Mouse (Mus musculus): ENCODE data around the gene Ascl5.

Gene Ascl5

DNA sequence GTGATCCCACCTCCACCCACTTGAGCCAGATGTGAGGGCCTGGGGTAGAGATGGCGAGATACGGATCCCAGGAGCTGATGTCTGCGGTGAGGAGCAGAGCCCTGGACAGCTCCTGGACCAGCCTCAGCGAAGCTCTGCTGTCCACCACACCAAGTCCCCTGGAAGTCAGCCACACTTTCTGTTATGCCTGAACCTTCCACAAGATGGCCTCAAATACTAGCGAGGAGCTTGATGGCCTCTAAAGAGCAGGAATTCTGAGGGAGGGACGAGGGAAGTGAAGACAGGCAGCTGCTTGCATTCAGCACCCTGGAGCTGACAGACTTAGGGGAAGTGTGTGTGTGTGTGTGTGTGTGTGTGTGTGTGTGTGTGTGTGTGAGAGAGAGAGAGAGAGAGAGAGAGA is 861 bp downstream of the Ascl5 start:
- peak; percentile 76 for DNase-seq (ENCODE audit: low read depth, low spot score)

GRCm38 (mm10) chr1:136052547-136052946 is 1.9 kb downstream of the Ascl5 start, which contains the start of gene Cacna1s:
Gene Cacna1s, plus strand, starts transcription at chr1:136052750.
- no peak for DNase-seq (ENCODE audit: low read depth, low spot score)

GRCm38 (mm10) chr1:136055771-136056170 is 5.2 kb downstream of the Ascl5 start:
- no peak for DNase-seq (ENCODE audit: low read depth, low spot score)

- no peak for DNase-seq (ENCODE audit: low read depth, low spot score)
Measured at GRCm38 (mm10) chr1:136058594-136058993, 8.0 kb downstream of the Ascl5 start.

GRCm38 (mm10) chr1:136061041-136061789 is 10.6 kb downstream of the Ascl5 start:
- no peak for DNase-seq (ENCODE audit: low read depth, low spot score)

DNA sequence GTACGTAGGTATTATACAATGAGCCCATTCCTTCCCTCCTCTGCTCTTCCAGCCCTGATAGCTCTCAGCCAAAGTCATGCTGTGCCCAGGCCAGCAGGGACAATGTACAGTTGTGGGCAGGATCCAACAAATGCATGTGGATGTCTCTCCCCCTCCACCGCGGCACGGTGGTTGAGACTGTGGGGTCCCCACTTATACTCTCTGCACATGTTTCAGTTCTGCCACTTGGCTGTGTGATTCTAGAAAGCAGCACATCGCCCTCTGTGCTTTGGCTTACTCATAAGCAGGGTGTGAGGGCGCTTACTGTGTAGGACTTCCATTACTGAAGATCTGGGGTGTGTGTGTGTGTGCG is 11.2 kb downstream of the Ascl5 start:
- DNase-seq (ENCODE audit: low read depth, low spot score), result no peak

DNA sequence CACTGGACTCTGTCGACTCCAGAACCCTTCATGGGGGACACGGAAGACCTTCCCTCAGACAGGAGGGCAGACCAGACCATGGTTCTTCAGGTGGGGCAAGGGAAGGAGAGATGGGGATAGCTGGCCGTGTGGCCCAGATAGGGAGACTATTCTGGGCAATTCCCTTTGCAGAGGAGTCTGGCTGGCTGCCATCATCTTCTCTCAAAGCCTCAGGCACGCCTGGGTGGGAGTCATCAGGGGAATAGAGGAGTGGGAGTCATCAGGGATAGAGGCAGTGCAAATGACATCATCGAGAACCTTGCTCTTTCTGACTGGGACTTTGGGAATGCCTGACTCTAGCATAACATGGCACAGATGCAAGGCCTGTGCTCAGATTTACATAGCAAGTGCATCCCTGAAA is 13.4 kb downstream of the Ascl5 start:
- DNase-seq (ENCODE audit: low read depth, low spot score), result no peak

- DNase-seq (ENCODE audit: low read depth, low spot score), result no peak
Measured at GRCm38 (mm10) chr1:136066621-136067020, 16.0 kb downstream of the Ascl5 start.

- no peak for DNase-seq (ENCODE audit: low read depth, low spot score)
Measured at GRCm38 (mm10) chr1:136067579-136067978, 17.0 kb downstream of the Ascl5 start.

DNA sequence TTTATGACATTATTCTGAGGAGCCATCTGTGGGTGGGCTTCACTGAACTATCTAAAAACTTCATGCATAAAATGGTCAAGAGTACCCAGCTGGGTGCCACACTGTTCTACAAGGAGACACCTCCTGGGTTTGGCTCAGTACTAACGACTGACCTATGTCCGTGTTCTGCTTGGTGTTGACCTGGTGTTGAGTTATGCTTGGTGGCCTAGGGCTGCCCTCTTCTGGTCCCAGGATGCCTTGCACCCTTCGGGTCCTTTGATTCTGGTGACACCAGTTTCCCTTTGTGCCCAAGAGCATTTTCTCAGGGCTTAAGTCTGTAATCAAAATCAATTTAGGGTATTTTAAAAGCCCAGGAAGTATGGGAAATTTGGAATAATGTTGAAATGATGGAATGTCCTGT is 25.5 kb downstream of the Ascl5 start:
- DNase-seq (ENCODE audit: low read depth, low spot score), result peak; percentile 16

- DNase-seq (ENCODE audit: low read depth, low spot score), result no peak
Measured at GRCm38 (mm10) chr1:136077656-136078055, 27.1 kb downstream of the Ascl5 start.

GRCm38 (mm10) chr1:136081161-136081560 is 30.6 kb downstream of the Ascl5 start:
- no peak for DNase-seq (ENCODE audit: low read depth, low spot score)

DNA sequence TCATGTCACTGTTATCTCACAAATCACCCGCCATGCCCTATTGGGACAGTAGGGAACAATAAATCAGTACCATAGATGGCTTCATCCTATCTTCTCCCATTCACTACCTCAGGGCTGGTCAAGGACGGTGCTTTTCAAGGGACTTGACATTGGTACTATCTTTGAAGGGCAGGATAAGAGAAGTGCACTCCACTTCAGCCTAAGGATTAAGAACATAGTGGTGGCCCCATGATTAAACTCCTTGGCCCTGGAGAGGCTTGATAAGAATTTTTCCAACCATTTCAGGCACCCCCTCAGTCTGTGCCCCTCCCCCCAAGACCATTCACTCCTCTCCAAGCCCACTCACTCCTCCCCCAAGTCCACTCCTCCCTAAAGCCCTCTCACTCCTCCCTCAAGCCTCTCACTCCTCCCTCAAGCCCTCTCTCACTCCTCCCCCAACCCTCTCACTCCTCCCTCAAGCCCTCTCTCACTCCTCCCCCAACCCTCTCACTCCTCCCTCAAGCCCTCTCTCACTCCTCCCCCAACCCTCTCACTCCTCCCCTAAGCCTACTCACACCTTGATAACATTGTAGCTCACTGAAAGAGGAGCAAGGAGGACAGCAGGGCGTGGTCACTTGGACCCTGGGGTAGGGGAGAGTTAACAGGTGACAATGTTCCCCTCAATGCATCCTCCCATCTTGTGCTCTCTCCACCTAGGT is 35.5 kb downstream of the Ascl5 start:
- no peak for DNase-seq (ENCODE audit: low read depth, low spot score)

DNA sequence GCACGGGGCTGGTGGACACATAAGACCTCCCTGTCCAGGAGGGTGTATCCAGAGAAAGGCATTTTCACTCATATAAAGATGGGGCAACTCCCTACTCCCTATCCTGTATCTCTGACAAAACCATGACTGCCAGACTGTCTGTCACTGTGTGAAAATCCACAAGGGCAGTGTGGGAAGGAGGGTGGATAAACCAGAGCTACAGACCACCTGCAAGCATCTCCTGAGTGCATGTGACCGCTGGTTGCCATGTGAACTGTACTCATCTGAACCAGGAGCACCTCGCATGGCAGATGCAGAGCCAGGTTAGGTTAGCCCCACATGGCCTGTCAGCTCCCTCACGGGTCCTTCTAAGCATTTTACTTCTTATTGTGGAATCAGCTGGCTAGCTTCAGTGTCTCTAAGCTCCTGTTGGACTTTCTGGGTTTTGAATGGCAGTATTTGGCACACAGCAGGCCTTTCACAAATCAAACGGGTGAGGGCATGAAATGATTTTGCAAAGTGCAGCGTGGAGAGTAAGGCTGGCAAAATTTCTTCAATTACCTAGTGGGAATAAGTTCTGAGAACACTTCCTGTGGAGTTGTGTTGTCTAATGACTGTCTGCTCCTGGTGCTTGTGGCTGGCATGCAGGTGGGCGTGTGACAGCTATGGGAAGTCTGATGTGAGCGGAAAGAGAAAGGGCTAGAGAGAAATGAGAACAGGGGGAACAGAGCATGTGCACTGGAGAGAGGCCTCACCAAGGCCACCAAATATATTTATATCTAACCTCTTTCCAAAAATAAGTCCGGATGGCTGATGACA is 39.0 kb downstream of the Ascl5 start:
- no peak for DNase-seq (ENCODE audit: low read depth, low spot score)

DNA sequence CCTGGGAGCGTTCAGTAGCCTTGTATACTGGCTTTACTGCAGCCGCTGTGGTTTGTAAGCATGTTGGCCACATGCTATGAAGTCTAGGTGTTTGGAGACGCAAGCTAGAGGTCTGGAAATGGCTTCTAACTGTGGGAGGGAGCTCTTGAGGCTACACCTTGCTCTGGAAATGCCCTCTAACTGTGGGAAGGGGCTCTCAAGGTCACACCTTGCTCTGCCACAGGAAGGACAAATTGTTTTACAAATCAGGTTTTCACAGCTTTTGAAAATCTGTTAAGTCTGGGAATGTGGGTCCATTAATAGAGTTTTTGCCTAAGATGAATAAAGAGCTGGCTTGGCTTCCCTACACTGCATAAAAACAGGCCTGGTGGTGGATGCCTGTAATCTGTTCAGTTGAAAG is 43.1 kb downstream of the Ascl5 start:
- DNase-seq (ENCODE audit: low read depth, low spot score), result no peak

DNA sequence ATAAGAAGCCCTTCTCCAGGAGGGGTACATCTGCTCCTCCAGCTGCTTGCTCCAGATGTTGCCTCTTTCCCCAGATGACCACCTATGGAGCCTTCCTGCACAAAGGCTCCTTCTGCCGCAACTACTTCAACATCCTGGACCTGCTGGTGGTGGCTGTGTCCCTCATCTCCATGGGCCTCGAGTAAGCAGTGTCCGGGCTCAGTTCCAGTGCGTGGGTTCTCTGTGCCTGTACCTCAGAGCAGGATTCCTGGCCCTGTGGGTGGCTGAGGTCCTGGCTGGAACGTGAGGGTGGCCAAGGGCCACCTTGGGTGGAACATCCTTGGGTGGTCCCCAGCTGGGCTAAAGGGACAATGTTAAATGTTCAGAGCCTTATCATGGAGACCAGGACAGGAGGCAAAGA is 44.2 kb downstream of the Ascl5 start:
- DNase-seq (ENCODE audit: low read depth, low spot score), result no peak
